ENCODE assay signal across 7 mouse cellular contexts in the genomic region with DNA sequence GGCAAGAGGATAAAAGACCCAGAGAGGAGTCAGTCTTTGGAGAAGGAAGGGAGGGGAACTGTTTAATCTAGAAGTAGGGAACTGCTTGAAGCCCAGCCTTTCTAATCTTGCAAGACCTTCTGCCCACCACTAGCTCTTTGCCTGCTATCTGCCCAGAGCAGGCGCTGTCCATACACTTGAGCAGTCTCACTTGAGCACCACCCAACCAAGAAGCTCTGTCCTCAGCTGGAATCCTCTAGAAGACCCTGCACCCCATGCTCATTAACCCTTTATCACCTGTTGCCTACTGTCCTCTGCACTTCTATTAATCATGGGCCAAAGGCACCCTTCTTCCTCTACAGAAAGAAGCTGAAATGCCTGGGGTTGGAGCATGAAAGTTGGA. TPM values are rescaled to one million over a fixed set of nuclear protein-coding genes. Genes with fewer than 3 reads are reported as not detected.
A peak's percentile ranks its signal among the peaks of the same experiment; 100 is the strongest.
DNase-seq lines count a peak whose midpoint lies in the region; ATAC-seq and TF ChIP-seq lines count a peak whose summit lies in the region.

No protein-coding gene starts in this region.

- peak overlapping the region; percentile 91 for H3K4me2 ChIP-seq in lung, embryonic 14.5 days
- H3K4me2 ChIP-seq in embryonic facial prominence, embryonic 15.5 days (replicated peaks): peak overlapping the region; percentile 90
- H3K4me2 ChIP-seq in neural tube, embryonic 15.5 days: peak overlapping the region; percentile 89

- no peaks in the 10 kb centered on the region for H3K9me3 ChIP-seq in lung, embryonic 14.5 days (ENCODE audit: low read depth, low read length)
- no peaks in the 10 kb centered on the region for H3K9me3 ChIP-seq in embryonic facial prominence, embryonic 15.5 days (replicated peaks)
- H3K9me3 ChIP-seq in limb, embryonic 10.5 days (replicated peaks): no peaks in the 10 kb centered on the region
- H3K9me3 ChIP-seq in neural tube, embryonic 15.5 days (replicated peaks): no peaks in the 10 kb centered on the region

- H3K9ac ChIP-seq in lung, embryonic 14.5 days: no peak overlapping the region
- no peak overlapping the region for H3K9ac ChIP-seq in embryonic facial prominence, embryonic 15.5 days
- H3K9ac ChIP-seq in neural tube, embryonic 15.5 days (replicated peaks): peak overlapping the region; percentile 54

- H3K36me3 ChIP-seq in lung, embryonic 14.5 days (ENCODE audit: insufficient read depth): no peaks in the 10 kb centered on the region
- H3K36me3 ChIP-seq in embryonic facial prominence, embryonic 15.5 days: no peaks in the 10 kb centered on the region
- H3K36me3 ChIP-seq in limb, embryonic 10.5 days: no peaks in the 10 kb centered on the region
- H3K36me3 ChIP-seq in neural tube, embryonic 15.5 days: no peaks in the 10 kb centered on the region

- H3K4me1 ChIP-seq in lung, embryonic 14.5 days (ENCODE audit: insufficient read depth): no peaks in the 10 kb centered on the region
- peaks cover 13% of the 10 kb centered on the region for H3K4me1 ChIP-seq in embryonic facial prominence, embryonic 15.5 days
- peaks cover 17% of the 10 kb centered on the region for H3K4me1 ChIP-seq in limb, embryonic 10.5 days
- H3K4me1 ChIP-seq in neural tube, embryonic 15.5 days: peaks cover 22% of the 10 kb centered on the region

- TF ChIP-seq CTCF in lung, embryonic 14.5 days (IDR thresholded peaks at IDR 0.05; ENCODE audit: low read depth): no peak

- peak overlapping the region; percentile 36 for H3K4me3 ChIP-seq in lung, embryonic 14.5 days (ENCODE audit: low read depth, low read length)
- H3K4me3 ChIP-seq in embryonic facial prominence, embryonic 15.5 days (replicated peaks): peak overlapping the region; percentile 49
- H3K4me3 ChIP-seq in limb, embryonic 10.5 days: peak overlapping the region; percentile 60
- H3K4me3 ChIP-seq in neural tube, embryonic 15.5 days (replicated peaks): peak overlapping the region; percentile 61

- DNase-seq in lung, embryonic 14.5 days: no peak
- DNase-seq in lung, postnatal 36 days: no peak
- no peak for DNase-seq in limb, embryonic 10.5 days (ENCODE audit: low spot score)
- no peak for DNase-seq in frontal cortex, postnatal 14 days (ENCODE audit: low spot score in 2 of 2)
- DNase-seq in thymus, postnatal 14 days: no peak

- H3K27me3 ChIP-seq in lung, embryonic 14.5 days (ENCODE audit: insufficient read depth, low read length): 0 out of 2 replicates have a peak, but pooled peaks cover 3% of the 10 kb centered on the region
- no peaks in the 10 kb centered on the region for H3K27me3 ChIP-seq in embryonic facial prominence, embryonic 15.5 days
- H3K27me3 ChIP-seq in limb, embryonic 10.5 days (ENCODE audit: low read depth, poor library complexity, severe bottlenecking): peaks cover 15% of the 10 kb centered on the region
- H3K27me3 ChIP-seq in neural tube, embryonic 15.5 days (replicated peaks): no peaks in the 10 kb centered on the region

- 38% methylated on average over 1 of the region's 1 CpGs for WGBS in lung, embryonic 14.5 days
- WGBS in embryonic facial prominence, embryonic 15.5 days: 37% methylated on average over 1 of the region's 1 CpGs
- WGBS in limb, embryonic 10.5 days: 37% methylated on average over 1 of the region's 1 CpGs
- 77% methylated on average over 1 of the region's 1 CpGs for WGBS in neural tube, embryonic 15.5 days

- no peak overlapping the region for H3K27ac ChIP-seq in lung, embryonic 14.5 days (ENCODE audit: low read depth)
- H3K27ac ChIP-seq in embryonic facial prominence, embryonic 15.5 days (replicated peaks): no peak overlapping the region
- 0 out of 2 replicates have a peak overlapping the region, but pooled peaks have one; percentile 83 for H3K27ac ChIP-seq in limb, embryonic 10.5 days
- H3K27ac ChIP-seq in neural tube, embryonic 15.5 days (replicated peaks): peak overlapping the region; percentile 89

- ATAC-seq in lung, embryonic 14.5 days (ENCODE audit: insufficient read depth): peak; percentile 58; the same call in 1 of the 2 replicates
- ATAC-seq in embryonic facial prominence, embryonic 15.5 days (ENCODE audit: insufficient number of reproducible peaks, low FRiP score, low TSS enrichment, low read depth): no peak
- 0 out of 2 replicates have a peak, but pooled peaks have one; percentile 13 for ATAC-seq in neural tube, embryonic 15.5 days (ENCODE audit: low FRiP score)

RNA-seq across cellular contexts. Expression of a gene that starts 1.6 kb away (rescaled TPM):
- 23.7 and 24.0 TPM in 2 replicates for polyA plus RNA-seq in lung, embryonic 14.5 days (2014; fragmentation: Nextera tagmentation; extraction: Ambion mirVana)
- polyA plus RNA-seq in embryonic facial prominence, embryonic 15.5 days (2015; fragmentation: Nextera tagmentation; extraction: Ambion mirVana): 39.8 and 40.7 TPM in 2 replicates
- 6.2 and 7.9 TPM in 2 replicates for polyA plus RNA-seq in limb, embryonic 10.5 days (2016; fragmentation: Nextera tagmentation; extraction: Ambion mirVana)
- 306 and 345 TPM in 2 replicates for polyA plus RNA-seq in neural tube, embryonic 15.5 days (2015; fragmentation: Nextera tagmentation; extraction: Ambion mirVana)

Comparison
In these comparisons a context has a peak if more than half of its experiments do, and no peak if none do; other contexts are left out.
1. H3K27ac ChIP-seq: peak in limb, embryonic 10.5 days (single experiment) and neural tube, embryonic 15.5 days (single experiment); none in lung, embryonic 14.5 days (single experiment) and embryonic facial prominence, embryonic 15.5 days (single experiment).
2. Peak in every context shown above with its lines, with median percentiles within 50 percentile points of each other: H3K4me2 ChIP-seq and H3K4me3 ChIP-seq.